Mouse (Mus musculus) thymus, adult 2 months (tissue): ENCODE measurements around the gene Zfp827. TPM values are rescaled to one million over a fixed set of nuclear protein-coding genes. Genes with fewer than 3 reads are reported as not detected.

Experiments
- DNase-seq: peaks from one replicate; pipeline ENCODE4 v3.0.0; 2021
- H3K27ac ChIP-seq: fragments of 200-500 bp; 2 replicates; pipeline ENCODE4 v1.5.1; 2012; ENCODE audit warnings: low read length, control low read depth; ENCODE audit not compliant: control insufficient read depth, insufficient read depth
- H3K27me3 ChIP-seq: fragments of 200-500 bp; 2 replicates; pipeline ENCODE4 v1.6.1; 2012; ENCODE audit warnings: mild to moderate bottlenecking, low read length, moderate library complexity, mixed read lengths; ENCODE audit not compliant: control insufficient read depth, insufficient read depth
- H3K36me3 ChIP-seq: fragments of 200-500 bp; 2 replicates; pipeline ENCODE4 v1.6.1; 2012; ENCODE audit warnings: mild to moderate bottlenecking, low read length, moderate library complexity; ENCODE audit not compliant: control insufficient read depth, insufficient read depth
- H3K4me1 ChIP-seq: fragments of 200-500 bp; replicated peaks from 2 replicates; pipeline ENCODE4 v1.6.1; 2012; ENCODE audit warnings: low read length; ENCODE audit not compliant: control insufficient read depth, insufficient read depth
- H3K4me3 ChIP-seq: fragments of 200-500 bp; 2 replicates; pipeline ENCODE4 v1.5.1; 2012; ENCODE audit warnings: mild to moderate bottlenecking, low read length, control low read depth, moderate library complexity; ENCODE audit not compliant: control insufficient read depth, insufficient read depth
- CTCF ChIP-seq: fragments of 200-500 bp; IDR thresholded peaks from 2 replicates; pipeline ENCODE4 v1.5.1; 2012; ENCODE audit warnings: mild to moderate bottlenecking, control low read depth, low read length, moderate library complexity, borderline replicate concordance; ENCODE audit not compliant: control insufficient read depth, poor library complexity, insufficient read depth; ENCODE audit errors: extremely low read depth
- POLR2A ChIP-seq: fragments of 200-500 bp; IDR thresholded peaks from 2 replicates; pipeline ENCODE4 v1.6.1; 2012; ENCODE audit warnings: mild to moderate bottlenecking, low read length, control low read depth, moderate library complexity; ENCODE audit not compliant: control insufficient read depth, poor library complexity, insufficient read depth; ENCODE audit errors: extremely low read depth
- WGBS: fragments of 180-500 bp; shearing (Covaris S2); methylation state at CpG from one replicate; pipeline ENCODE4 v1.1.7; 2018; 5-methylcytosine and 5-hydroxymethylcytosine counted together
- polyA plus RNA-seq: library from polyadenylated mRNA; depleted of rRNA; stranded (reverse); fragments of >200 nt; gene quantifications from 2 replicates; pipeline ENCODE4 v1.2.3, GENCODE M21; 2012

Gene Zfp827
- polyA plus RNA-seq, 1 experiment = 9.6 TPM

DNA sequence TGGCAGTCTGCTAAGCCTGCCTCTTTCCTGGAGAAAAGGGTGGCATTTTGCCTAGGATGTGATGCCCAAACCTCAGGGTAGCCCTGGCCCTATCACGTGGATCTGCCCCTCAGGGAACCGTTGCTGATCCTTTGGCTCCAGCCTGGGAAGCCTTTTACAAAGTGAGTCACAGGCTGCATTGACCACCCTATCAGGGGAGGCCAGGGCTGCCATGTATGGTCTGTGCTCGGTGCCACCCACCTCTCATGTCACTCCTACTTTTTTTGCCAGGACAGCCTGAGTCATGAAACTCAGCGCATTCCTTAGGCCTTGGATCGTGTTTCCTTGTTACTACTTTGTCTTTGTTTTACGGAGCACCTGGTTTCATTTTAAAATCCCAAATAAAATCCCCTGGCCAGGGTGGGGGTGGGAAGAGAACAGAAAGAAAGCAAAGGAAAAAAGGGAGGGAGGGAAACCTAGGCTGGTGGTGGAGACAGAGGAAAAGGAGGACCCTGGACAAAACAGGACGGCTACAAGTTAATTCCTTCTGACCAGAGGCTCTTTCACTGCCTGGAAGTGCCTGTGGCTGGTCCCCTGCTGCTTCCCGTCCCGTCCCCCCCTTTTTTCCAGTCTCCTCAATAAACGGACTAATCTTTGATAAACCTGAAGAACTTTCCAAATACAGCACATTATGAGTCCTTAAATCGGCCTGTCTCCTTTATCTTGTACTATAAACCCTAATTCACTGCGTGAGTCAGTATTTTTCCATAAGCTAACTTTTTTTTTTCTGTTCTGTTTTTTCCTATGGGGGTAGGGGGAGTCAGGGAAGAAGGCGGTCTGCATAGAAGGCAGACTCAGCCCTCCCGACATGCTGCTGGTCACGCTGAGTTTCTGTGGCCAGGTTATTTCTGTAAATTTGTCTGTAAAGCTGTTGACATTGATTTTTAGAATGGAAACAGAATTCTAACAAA, 180.7 kb downstream of the Zfp827 start:
- WGBS = 79% methylated on average over 15 of the region's 15 CpGs
- TF ChIP-seq POLR2A (no peak), CTCF (no peak)
- Histone ChIP-seq H3K4me1 (peaks cover 10% of the 10 kb centered on the region), H3K27ac (no peak overlapping the region), H3K27me3 (no peaks in the 10 kb centered on the region), H3K4me3 (no peak overlapping the region), H3K36me3 (no peaks in the 10 kb centered on the region)
- DNase-seq = no peak

DNA sequence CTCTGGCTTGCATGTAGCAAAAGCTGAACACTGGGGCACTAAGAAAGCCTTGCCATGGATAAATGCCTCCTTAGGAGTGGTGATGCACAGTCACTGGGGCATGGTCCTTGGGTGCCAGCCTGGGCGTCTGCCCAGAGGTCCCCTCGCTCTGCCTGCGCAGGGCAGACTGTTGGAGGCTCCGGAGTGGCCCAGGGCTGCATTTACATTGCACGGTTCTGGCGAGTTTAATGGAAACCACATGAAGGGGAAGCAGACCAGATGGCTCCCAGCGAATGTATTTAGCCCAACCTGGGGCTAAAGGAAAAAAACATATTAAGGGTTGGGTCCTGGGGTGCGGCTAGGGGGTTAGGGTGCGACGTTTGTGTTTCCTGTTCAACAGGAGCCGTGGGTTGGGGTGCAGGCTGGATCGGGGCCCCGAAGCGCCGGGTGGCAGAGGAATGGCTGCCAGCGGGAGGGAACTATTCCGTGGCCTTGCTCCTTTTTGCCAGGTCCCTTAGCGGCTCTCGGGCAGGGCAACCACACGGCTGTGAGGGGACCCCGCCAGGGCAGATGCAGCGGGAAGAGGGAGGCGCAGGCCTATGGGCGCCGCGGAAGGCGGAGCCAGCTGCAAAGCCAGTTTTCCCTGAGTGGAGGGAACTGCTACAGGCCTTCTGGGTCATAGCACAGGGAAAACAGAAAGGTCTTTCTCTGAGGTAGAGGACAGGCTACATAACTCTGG, 181.6 kb downstream of the Zfp827 start:
- Histone ChIP-seq H3K27me3 (no peaks in the 10 kb centered on the region), H3K27ac (no peak overlapping the region), H3K4me1 (peaks cover 10% of the 10 kb centered on the region), H3K36me3 (no peaks in the 10 kb centered on the region), H3K4me3 (peak overlapping the region; percentile 48)
- TF ChIP-seq CTCF (no peak), POLR2A (no peak)
- DNase-seq = peak; percentile 22
- WGBS = 9% methylated on average over 27 of the region's 27 CpGs

DNA sequence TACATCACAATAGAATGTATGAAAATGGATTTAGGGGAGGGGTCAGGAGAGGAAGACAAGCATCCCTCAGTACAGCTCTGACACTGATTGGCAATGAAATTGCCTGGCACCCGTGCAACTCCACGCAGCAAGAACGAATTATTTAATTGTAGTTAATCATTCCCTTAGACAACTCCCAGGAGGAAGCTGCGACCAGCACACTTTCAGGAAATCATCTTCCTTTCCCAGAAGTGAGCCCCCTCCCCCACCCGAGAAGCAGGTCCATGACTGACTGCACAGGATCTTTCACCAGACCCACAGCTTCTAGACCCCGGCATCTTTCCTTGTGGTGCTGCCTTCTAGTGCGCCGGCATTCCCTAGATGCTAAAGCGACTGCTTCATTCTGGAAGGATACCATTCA, 183.4 kb downstream of the Zfp827 start:
- Histone ChIP-seq H3K4me3 (no peak overlapping the region), H3K27me3 (no peaks in the 10 kb centered on the region), H3K36me3 (no peaks in the 10 kb centered on the region), H3K4me1 (peaks cover 10% of the 10 kb centered on the region), H3K27ac (no peak overlapping the region)
- DNase-seq = no peak
- WGBS = 95% methylated on average over 9 of the region's 9 CpGs
- TF ChIP-seq POLR2A (no peak), CTCF (no peak)

DNA sequence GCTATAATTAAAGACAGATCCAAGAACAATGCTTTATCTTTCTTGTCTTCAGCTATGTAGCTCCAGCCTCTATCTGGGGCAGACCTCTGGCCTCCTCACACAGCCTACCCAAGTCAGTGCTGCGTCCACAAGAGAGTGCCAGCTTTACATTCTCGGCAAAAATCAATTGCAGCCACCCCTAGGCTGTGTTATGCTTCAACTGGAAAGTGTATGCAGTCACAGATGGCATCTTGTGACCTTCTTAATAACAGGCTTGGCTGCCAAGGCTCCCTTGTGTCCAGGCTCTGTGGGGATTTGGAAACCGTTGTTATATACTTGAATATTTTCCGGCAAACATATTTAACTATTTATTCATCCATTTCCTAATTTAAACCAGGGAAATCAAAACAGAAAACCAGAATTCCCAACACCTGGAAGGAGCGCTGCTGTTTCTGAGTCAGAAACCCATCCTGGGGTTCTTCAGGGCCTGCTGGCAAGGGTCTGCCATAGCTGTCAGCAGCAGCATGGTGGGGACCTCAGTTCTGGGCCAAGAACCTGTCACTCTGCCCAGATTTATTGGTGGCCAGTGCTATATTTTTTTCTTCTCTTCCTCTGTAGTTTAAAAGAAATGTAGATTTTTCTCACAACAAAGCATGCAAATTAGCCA, 194.0 kb downstream of the Zfp827 start:
- Histone ChIP-seq H3K4me3 (no peak overlapping the region), H3K27ac (no peak overlapping the region), H3K4me1 (no peaks in the 10 kb centered on the region), H3K27me3 (no peaks in the 10 kb centered on the region), H3K36me3 (no peaks in the 10 kb centered on the region)
- 92% methylated on average over 5 of the region's 5 CpGs for WGBS
- TF ChIP-seq CTCF = no peak
- TF ChIP-seq POLR2A = no peak
- no peak for DNase-seq

DNA sequence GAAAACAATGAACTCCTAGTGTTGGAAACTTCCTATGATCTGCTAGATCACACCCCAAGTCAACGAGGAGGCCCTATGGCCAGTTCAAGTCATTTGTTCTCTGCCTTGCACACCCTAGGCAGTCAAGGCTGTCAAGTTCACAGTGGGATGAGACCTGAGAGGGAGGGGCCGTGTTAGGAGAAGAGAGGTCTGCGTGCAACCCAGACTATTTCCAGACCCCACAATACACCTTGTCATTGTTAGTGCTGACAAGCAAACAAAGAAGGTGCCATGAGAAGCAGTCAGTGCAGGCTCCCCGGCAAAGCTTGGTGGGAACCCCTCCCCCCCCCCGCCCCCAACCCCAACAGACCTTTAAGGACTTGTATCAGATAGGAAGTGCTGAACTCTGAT, 194.5 kb downstream of the Zfp827 start:
- H3K36me3 ChIP-seq = no peaks in the 10 kb centered on the region
- no peaks in the 10 kb centered on the region for H3K4me1 ChIP-seq
- TF ChIP-seq CTCF = no peak
- no peak for TF ChIP-seq POLR2A
- H3K27ac ChIP-seq = no peak overlapping the region
- 83% methylated on average over 5 of the region's 5 CpGs for WGBS
- H3K4me3 ChIP-seq = no peak overlapping the region
- no peaks in the 10 kb centered on the region for H3K27me3 ChIP-seq
- DNase-seq = no peak

DNA sequence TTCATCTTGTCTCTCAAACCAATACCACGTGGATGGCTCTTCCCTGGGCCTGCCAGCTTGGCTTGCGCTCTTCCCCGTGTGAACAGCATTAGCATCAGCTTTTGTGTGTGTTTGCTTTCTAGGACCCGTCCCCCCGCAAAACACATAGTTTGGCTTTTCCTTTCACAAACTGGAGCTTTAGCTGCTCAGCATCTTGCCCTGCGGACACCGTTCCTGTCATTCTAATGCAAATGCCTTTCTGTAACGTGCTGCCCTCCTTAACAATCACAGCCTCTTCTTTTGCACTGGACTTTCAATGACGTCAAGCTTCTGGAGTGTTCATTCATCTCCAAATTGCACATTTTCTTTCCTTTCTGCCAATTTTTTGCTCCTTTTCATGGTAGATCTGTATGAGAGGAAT, 196.1 kb downstream of the Zfp827 start:
- Histone ChIP-seq H3K27ac (no peak overlapping the region), H3K4me3 (no peak overlapping the region), H3K27me3 (no peaks in the 10 kb centered on the region), H3K36me3 (no peaks in the 10 kb centered on the region), H3K4me1 (no peaks in the 10 kb centered on the region)
- no peak for DNase-seq
- no peak for TF ChIP-seq CTCF
- no peak for TF ChIP-seq POLR2A
- WGBS = 97% methylated on average over 9 of the region's 9 CpGs
